Mouse (Mus musculus) layer of hippocampus, adult 11-12 months (tissue): Measurements from ENCODE around the gene Atg2a.
A peak's percentile ranks its signal among the peaks of the same experiment; 100 is the strongest.

ENCODE experiments used
- DNase-seq: peaks from one replicate; pipeline ENCODE4 v3.0.0; 2022; ENCODE audit warnings: low spot score

Atg2a gene

GRCm38 (mm10) chr19:6247526-6248300 is 6.2 kb downstream of the Atg2a start:
- no peak for DNase-seq

DNA sequence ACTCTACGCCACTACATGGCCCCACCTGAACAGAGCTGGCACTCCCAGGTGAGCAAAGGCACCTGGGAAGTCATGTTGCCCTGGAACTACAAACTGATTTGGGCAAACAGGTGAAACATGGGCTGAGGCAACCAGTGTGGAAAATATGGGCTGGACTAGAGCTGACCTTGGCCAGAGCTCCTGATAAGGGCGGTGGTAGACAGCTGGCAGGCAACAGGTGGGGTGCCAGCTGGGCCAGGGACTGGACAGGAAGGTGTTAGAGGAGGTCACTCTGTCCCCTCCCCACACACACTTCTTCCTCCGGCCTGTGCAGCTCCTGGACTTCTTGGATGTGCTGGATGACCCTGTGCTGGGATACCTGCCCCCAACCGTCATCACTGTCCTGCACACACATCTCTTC is 11.6 kb downstream of the Atg2a start:
- DNase-seq, result no peak

DNA sequence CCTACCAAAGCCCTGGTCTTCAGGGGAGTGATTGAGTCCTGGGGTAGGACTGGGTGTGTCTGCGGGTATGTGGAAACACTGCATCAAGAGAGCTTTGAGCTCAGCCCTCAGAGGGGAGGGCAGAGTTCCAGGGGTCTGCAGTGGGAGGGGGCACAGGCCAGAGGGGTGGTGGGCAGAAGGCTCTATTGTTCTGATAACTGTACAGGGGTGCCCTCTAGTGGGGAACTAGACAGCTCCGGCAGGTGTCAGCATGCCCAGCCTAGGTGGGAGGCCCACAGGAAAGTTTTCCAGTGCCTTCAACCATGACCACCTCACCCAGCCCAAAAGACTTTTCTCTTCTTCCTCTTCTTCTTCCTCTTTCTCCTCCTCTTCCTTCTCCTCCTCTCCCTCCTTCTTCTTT is 19.0 kb downstream of the Atg2a start:
- no peak for DNase-seq

DNA sequence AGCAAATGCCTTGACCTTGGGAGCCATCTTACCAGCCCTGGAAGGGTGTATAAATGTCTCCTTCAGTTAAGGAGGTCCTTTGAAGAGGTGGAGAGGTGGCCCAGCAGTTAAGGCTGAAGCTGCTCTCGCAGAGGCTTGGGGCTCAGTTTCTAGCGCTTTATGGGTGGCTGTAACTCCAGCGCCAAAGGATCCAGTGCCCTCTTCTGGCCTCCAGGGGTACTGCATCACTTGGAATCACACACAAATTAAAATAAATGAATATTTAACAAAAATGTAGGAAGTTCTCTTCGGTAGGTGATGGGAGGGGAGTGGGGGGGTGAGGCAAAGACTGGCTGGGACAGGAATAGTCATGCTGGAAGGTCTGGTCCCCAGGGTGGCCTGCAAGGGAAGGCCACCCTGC is 19.5 kb downstream of the Atg2a start:
- no peak for DNase-seq

GRCm38 (mm10) chr19:6261379-6261778 is 19.9 kb downstream of the Atg2a start:
- DNase-seq, result no peak

- peak; percentile 75 for DNase-seq
Measured at GRCm38 (mm10) chr19:6262222-6262621, 20.8 kb downstream of the Atg2a start.

DNA sequence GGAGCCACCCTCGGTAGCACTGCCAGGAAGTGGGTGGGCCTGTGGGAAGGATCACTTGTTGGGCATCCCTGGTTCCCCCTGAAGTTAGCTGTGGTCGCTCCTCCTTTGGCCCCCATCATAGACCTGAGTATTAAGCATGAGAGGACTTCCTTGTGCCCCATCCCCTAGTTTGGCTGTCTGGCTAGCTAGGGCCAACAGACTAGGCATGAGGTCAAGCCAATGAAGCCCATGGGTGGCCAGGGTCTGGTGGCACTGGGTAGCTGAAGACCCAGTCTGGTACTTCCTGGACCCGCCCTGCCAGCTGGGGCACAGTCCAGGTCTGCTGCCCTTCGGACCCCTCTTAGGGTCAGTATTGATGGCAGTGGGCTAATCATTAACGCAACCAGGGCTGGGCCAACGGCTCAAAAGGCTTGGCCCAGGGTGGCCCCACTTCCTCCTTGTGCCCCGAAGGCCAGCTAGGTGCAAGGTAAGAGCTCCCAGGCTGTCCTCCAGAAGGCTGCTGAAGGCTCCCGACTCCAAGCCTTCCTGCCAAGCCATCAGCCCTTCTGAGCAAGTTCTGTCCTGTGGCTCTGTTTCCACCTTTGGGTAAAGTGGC is 21.5 kb downstream of the Atg2a start:
- no peak for DNase-seq

DNA sequence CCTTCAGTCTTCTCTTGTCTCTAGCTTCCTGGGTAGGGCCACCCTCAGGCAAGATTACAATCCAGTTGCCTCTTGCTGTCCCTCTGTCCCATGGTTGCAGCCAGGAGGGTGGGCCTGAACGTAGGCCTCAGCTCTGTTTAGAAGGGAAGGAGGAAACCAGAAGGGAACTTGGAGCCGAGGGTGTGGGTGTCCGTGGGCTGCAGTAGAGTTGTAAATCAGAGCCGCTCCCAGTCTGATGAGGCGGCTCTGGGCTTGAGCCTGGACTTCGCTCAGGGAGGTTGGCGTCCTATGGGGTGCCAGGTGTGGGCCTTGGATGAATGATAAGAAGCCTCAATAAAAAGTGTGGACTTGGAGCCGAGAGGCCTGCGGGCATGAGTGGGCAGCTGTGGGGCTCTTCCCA is 22.7 kb downstream of the Atg2a start:
- no peak for DNase-seq

DNA sequence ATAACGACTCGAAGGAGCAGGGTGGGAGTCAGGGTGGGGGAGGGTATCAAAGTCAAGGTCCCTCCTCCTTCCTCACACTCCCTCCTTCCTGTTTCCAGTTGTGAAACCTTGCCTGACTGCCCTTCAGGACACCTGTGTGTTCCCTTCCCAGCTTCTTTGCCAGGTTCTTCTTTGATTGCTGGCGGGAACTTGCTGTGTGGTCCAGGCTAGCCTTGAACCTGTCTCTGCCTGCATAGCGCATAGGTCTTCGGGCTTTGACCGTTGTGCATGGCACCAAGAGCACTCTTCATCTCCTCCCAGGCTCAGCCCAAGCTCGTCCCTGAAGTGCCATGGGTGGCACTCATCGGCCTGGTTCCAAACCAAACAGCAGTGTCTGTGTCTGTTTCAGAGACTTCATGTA is 23.5 kb downstream of the Atg2a start:
- DNase-seq, result no peak

DNA sequence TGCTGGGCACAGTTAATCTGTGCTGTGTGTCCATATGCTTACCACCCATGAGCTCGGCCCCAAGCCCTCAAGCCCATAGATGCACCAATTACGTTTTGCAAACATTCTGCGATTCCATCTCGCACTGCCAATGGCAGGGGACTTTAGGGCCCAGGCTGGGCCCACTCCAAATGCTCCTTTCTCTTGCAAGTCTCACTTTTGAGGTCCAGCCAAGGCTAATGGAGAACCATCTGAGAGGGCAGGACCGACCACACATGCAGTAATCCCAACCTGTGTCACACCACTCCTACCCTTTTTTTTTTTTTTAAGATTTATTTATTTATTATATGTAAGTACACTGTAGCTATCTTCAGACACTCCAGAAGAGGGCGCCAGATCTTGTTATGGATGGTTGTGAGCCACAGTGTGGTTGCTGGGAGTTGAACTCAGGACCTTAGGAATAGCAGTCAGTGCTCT is 24.3 kb downstream of the Atg2a start:
- DNase-seq, result no peak

GRCm38 (mm10) chr19:6267306-6268169 is 26.1 kb downstream of the Atg2a start:
- DNase-seq, result no peak

GRCm38 (mm10) chr19:6268170-6268528 is 26.7 kb downstream of the Atg2a start:
- peak; percentile 91 for DNase-seq

DNA sequence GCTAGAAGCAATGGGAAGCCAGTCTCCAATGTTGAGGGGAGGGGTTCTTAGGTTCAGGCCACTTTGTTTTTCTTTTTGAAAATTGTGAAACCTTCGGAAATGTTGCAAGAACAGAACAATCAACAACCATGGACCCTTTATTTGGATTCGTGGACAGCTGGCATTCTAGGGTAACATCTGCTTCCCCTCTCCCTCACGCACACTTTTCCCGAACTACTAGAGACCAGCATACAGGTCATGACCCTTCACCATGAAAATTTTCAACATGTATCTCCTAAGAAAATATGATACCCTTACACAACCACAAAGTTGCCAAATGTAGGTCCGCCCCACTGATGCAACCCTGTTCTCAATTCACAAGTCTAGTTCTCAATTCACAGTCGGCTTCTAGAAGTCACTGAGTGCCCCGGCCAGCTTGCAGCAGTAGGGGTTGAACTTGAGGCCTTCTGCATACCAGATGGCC is 27.2 kb downstream of the Atg2a start:
- no peak for DNase-seq

DNA sequence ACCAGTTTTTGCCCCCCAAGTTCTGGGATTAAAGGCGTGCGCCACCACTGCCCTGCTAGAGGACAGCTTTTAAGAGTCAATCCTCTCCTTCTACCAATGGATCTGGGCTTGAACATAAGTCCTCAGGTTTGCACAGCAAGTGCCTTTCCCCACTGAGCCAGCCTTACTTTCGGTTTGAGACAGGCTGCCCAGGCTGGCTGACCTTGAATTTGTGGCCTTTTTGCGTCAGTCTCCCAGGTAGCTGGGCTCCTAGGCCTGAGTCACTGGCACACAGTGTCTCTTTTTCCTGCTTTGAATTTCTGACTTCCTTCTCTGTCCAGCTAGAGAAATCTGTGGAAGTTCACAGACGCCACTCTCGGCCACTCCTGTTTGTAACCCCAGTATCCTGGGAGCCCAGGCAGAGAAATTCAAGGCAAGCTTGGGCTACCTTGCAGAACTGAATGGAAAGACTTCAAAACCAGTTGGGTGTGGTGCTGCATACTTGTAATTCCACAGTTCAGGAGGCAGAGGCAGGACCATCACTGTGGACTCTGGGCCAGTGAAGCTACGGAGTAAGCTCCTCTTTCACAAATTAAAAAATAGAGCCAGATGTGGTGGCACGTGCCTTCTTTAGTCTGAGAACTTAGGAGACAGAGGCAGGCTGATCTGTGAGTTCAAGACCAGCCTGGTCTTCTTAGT is 28.5 kb downstream of the Atg2a start:
- no peak for DNase-seq

GRCm38 (mm10) chr19:6270661-6271060 is 29.2 kb downstream of the Atg2a start:
- DNase-seq, result no peak

- DNase-seq, result no peak
Measured at GRCm38 (mm10) chr19:6271206-6271605, 29.7 kb downstream of the Atg2a start.

GRCm38 (mm10) chr19:6272053-6272452 is 30.6 kb downstream of the Atg2a start:
- no peak for DNase-seq

DNA sequence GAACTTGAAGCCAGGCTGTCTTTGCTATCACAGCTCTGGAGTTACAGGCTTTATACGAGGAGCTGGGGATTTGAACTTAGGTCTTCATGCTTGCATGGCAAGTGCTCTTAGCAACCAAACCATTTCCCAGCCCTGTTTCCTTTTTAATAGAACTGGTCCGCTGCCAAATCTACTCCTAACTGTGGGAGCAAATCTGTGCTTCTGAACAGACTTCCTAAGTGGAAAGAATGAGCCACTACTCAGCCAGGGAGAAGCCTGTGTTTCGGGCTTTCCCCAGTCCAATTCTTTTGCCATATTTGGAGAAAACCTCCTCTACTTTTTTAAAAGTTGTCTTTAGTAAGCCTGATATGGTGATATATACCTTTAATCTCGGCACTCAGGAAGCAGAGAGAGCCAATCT is 31.3 kb downstream of the Atg2a start:
- peak; percentile 60 for DNase-seq

- DNase-seq, result no peak
Measured at GRCm38 (mm10) chr19:6273592-6273991, 32.1 kb downstream of the Atg2a start.

- no peak for DNase-seq
Measured at GRCm38 (mm10) chr19:6273998-6274608, 32.6 kb downstream of the Atg2a start.

DNA sequence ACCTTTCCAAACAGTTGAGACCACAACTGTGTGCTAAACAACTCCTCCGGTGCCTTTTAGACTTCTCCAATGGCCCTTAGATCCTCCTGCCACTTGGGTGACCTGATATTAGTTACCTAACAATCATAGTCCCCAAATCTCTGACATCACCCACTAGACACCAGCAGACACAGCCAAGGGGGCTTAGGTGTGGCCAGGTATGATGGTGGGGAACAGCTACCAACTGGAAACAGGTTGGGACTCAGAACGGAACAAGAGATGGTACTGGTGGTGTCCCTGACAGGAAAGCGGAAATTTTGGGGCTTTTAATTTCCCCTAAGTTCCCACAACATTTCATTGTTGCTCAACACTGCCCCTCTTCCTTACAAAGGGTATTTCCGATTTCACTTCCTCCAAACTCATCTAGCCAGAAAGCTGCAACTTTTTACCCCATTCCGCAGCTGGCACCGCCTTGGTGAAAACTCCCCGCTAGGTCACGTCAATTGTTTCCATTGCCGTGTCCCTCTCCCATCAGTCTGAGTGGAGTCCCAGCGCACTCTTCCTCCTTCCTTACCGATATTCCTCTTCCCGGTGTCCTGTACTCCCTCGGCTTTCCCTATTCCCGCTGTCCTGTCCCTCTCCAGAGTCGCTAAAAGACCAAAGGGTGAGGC is 34.4 kb downstream of the Atg2a start:
- no peak for DNase-seq
